Mouse (Mus musculus) MEL (cell line): ENCODE data around the gene Arhgef7. TPM values are rescaled to one million over a fixed set of nuclear protein-coding genes. Genes with fewer than 3 reads are reported as not detected.

ENCODE experiments used
- DNase-seq: peaks from one replicate; pipeline ENCODE4 v3.0.0; 2011; ENCODE audit warnings: low read depth, low spot score
- H3K27ac ChIP-seq: 2 replicates; pipeline ENCODE4 v1.5.1; 2012; ENCODE audit warnings: low read depth, mild to moderate bottlenecking, control low read depth, low read length, moderate library complexity; ENCODE audit not compliant: control insufficient read depth
- H3K27me3 ChIP-seq, 2 experiments: fragments of 150-350 bp in 1 of 2; sonication (generic) in 1 of 2; 2 replicates each; pipeline ENCODE4 v1.6.1; 2012; ENCODE audit warnings: low read length in 2 of 2, mild to moderate bottlenecking in 2 of 2, improper control_type of control experiment in 1 of 2, moderate library complexity in 1 of 2; ENCODE audit not compliant: insufficient read depth in 2 of 2, control insufficient read depth in 1 of 2
- H3K36me3 ChIP-seq, 2 experiments: 2 replicates each; pipeline ENCODE4 v1.6.1; 2012 to 2014; ENCODE audit warnings: low read length in 2 of 2, improper control_type of control experiment in 1 of 2, inconsistent platforms in 1 of 2, mild to moderate bottlenecking in 1 of 2; ENCODE audit not compliant: insufficient read depth in 2 of 2, control insufficient read depth in 1 of 2
- H3K4me1 ChIP-seq, 2 experiments: fragments of 150-350 bp in 1 of 2; sonication (generic) in 1 of 2; 2 replicates each; pipeline ENCODE4 v1.6.1; 2012; ENCODE audit warnings: low read length in 2 of 2, improper control_type of control experiment in 1 of 2, mild to moderate bottlenecking in 1 of 2; ENCODE audit not compliant: insufficient read depth in 2 of 2, control insufficient read depth in 1 of 2
- H3K4me3 ChIP-seq, 2 experiments: fragments of 150-350 bp in 1 of 2; sonication (generic) in 1 of 2; 2 replicates each; pipeline ENCODE4 v1.5.1; 2012; ENCODE audit warnings: low read depth in 2 of 2, low read length in 2 of 2, mild to moderate bottlenecking in 2 of 2, moderate library complexity in 2 of 2, control low read depth in 1 of 2, improper control_type of control experiment in 1 of 2; ENCODE audit not compliant: control insufficient read depth in 1 of 2, insufficient read depth in 1 of 2
- H3K79me2 ChIP-seq: 2 replicates; pipeline ENCODE4 v1.6.1; 2012; ENCODE audit warnings: mild to moderate bottlenecking, low read length, moderate library complexity; ENCODE audit not compliant: control insufficient read depth, poor library complexity, insufficient read depth
- H3K9ac ChIP-seq: 2 replicates; pipeline ENCODE4 v1.6.1; 2012; ENCODE audit warnings: low read depth, mild to moderate bottlenecking, control low read depth, low read length, moderate library complexity; ENCODE audit not compliant: control insufficient read depth, poor library complexity, severe bottlenecking
- H3K9me3 ChIP-seq: fragments of 150-350 bp; sonication (generic); replicated peaks from 2 replicates; pipeline ENCODE4 v1.6.1; 2012; ENCODE audit warnings: mild to moderate bottlenecking, low read length, improper control_type of control experiment, moderate library complexity; ENCODE audit not compliant: insufficient read depth
- ELF1 ChIP-seq: IDR thresholded peaks from 2 replicates; pipeline ENCODE4 v1.6.1; 2014; ENCODE audit warnings: low read depth, mild to moderate bottlenecking, inconsistent platforms, low read length, improper control_type of control experiment, moderate library complexity
- EP300 ChIP-seq, 2 experiments: IDR thresholded peaks; 2 replicates each; pipeline ENCODE4 v1.6.1; 2011; ENCODE audit warnings: improper control_type of control experiment in 2 of 2, low read length in 2 of 2, low read depth in 1 of 2, mild to moderate bottlenecking in 1 of 2
- ETS1 ChIP-seq: IDR thresholded peaks from 2 replicates; pipeline ENCODE4 v1.6.1; 2012; ENCODE audit warnings: low read depth, mild to moderate bottlenecking, inconsistent platforms, low read length, improper control_type of control experiment, moderate library complexity
- GATA1 ChIP-seq: IDR thresholded peaks from 2 replicates; pipeline ENCODE4 v1.6.1; 2011; ENCODE audit warnings: low read depth, low read length, improper control_type of control experiment
- JUND ChIP-seq: IDR thresholded peaks from 2 replicates; pipeline ENCODE4 v1.6.1; 2011; ENCODE audit warnings: low read depth, mild to moderate bottlenecking, improper control_type of control experiment, low read length
- KAT2A ChIP-seq: conservative IDR thresholded peaks from 2 replicates; pipeline ENCODE4 v1.6.1; 2012; ENCODE audit warnings: low read depth, low read length, improper control_type of control experiment, inconsistent platforms
- MAFK ChIP-seq: IDR thresholded peaks from 2 replicates; pipeline ENCODE4 v1.6.1; 2011; ENCODE audit warnings: low read depth, mild to moderate bottlenecking, low read length, improper control_type of control experiment, borderline replicate concordance
- MAX ChIP-seq: IDR thresholded peaks from 2 replicates; pipeline ENCODE4 v1.6.1; 2011; ENCODE audit warnings: low read length, improper control_type of control experiment
- MEF2A ChIP-seq: IDR thresholded peaks from 2 replicates; pipeline ENCODE4 v1.6.1; 2014; ENCODE audit warnings: low read depth, mild to moderate bottlenecking, inconsistent platforms, low read length, improper control_type of control experiment; ENCODE audit not compliant: poor library complexity, insufficient replicate concordance, severe bottlenecking; ENCODE audit errors: extremely low read depth
- MXI1 ChIP-seq: IDR thresholded peaks from 2 replicates; pipeline ENCODE4 v1.6.1; 2011; ENCODE audit warnings: mild to moderate bottlenecking, low read depth, low read length, improper control_type of control experiment
- TAL1 ChIP-seq: IDR thresholded peaks from 2 replicates; pipeline ENCODE4 v1.6.1; 2012; ENCODE audit warnings: mild to moderate bottlenecking, inconsistent platforms, low read length, moderate library complexity, mixed read lengths
- TCF12 ChIP-seq: IDR thresholded peaks from 2 replicates; pipeline ENCODE4 v1.6.1; 2014; ENCODE audit warnings: low read depth, mild to moderate bottlenecking, inconsistent platforms, low read length, improper control_type of control experiment, moderate library complexity
- USF1 ChIP-seq: IDR thresholded peaks from 2 replicates; pipeline ENCODE4 v1.6.1; 2014; ENCODE audit warnings: low read depth, mild to moderate bottlenecking, inconsistent platforms, low read length, improper control_type of control experiment, moderate library complexity
- ZKSCAN1 ChIP-seq: IDR thresholded peaks from 2 replicates; pipeline ENCODE4 v1.6.1; 2012; ENCODE audit warnings: low read depth, mild to moderate bottlenecking, inconsistent platforms, low read length, improper control_type of control experiment, moderate library complexity
- ZNF384 ChIP-seq: IDR thresholded peaks from 2 replicates; pipeline ENCODE4 v1.6.1; 2012; ENCODE audit warnings: low read depth, mild to moderate bottlenecking, inconsistent platforms, low read length, improper control_type of control experiment
- polyA plus RNA-seq, 2 experiments: library from polyadenylated mRNA; stranded (reverse) in 1 of 2; unstranded in 1 of 2; fragments of >175 nt in 1 of 2; fragments of >200 nt in 1 of 2; gene quantifications; 2 replicates each; pipeline versions ENCODE4 v1.2.1 to v1.2.4; 2012; ENCODE audit warnings: low replicate concordance in 2 of 2, low read depth in 1 of 2; ENCODE audit not compliant: insufficient read length in 2 of 2, insufficient read depth in 1 of 2, missing spikeins in 1 of 2
- total RNA-seq: library from RNA; depleted of rRNA; stranded (reverse); fragments of 300-350 nt; gene quantifications from 2 replicates; pipeline ENCODE4 v1.2.3, GENCODE M21; 2012

Gene Arhgef7
- total and polyA plus RNA-seq, 3 experiments, result 21.0 to 36.8 TPM; not detected in 1

- H3K4me1 ChIP-seq, result peaks cover 0 to 8% of the 10 kb centered on the region in 2 experiments; a peak in 1 of 4 replicates
- no peaks in the 10 kb centered on the region for H3K9me3 ChIP-seq
- H3K9ac ChIP-seq, result no peak overlapping the region
- DNase-seq, result peak; percentile 56
- no peak overlapping the region for H3K4me3 ChIP-seq
- no peaks in the 10 kb centered on the region for H3K79me2 ChIP-seq
- H3K27me3 ChIP-seq, result no peaks in the 10 kb centered on the region
- peak overlapping the region; percentile 40; the same call in 1 of the 2 replicates for H3K27ac ChIP-seq
- H3K36me3 ChIP-seq, result peaks cover 0 to 2% of the 10 kb centered on the region in 2 experiments; a peak in 1 of 4 replicates
- TF ChIP-seq USF1, result no peak
- peak; percentile 38; the same call in 1 of the 2 replicates for TF ChIP-seq MXI1
- peak; percentile 83 for TF ChIP-seq ZNF384
- TF ChIP-seq TAL1, result peak; percentile 34; the same call in 1 of the 2 replicates
- peak; percentile 50; the same call in 1 of the 2 replicates for TF ChIP-seq GATA1
- TF ChIP-seq EP300 (IDR thresholded peaks at IDR 0.05; ENCODE audit: low read depth in 1 of 2, low read length in 2 of 2), result peak; percentile 54 to 69
- peak; percentile 53 for TF ChIP-seq TCF12
- no peak for TF ChIP-seq JUND
These were observed 104.4 kb downstream of the Arhgef7 start for GRCm38 (mm10) chr8:11831939-11832338.

- peaks cover 0 to 2% of the 10 kb centered on the region in 2 experiments; a peak in 1 of 4 replicates for H3K36me3 ChIP-seq
These were observed 105.6 kb downstream of the Arhgef7 start for GRCm38 (mm10) chr8:11833157-11833556.

GRCm38 (mm10) chr8:11834200-11834599 lies 106.7 kb downstream of the Arhgef7 start:
- peaks cover 0 to 8% of the 10 kb centered on the region in 2 experiments; a peak in 1 of 4 replicates for H3K4me1 ChIP-seq
- H3K9me3 ChIP-seq, result no peaks in the 10 kb centered on the region
- no peak overlapping the region for H3K9ac ChIP-seq
- H3K4me3 ChIP-seq, result no peak overlapping the region
- no peak overlapping the region for H3K27ac ChIP-seq
- no peaks in the 10 kb centered on the region for H3K27me3 ChIP-seq
- TF ChIP-seq ELF1 (no peak), MAX (no peak), ETS1 (no peak), KAT2A (no peak), MAFK (no peak), USF1 (no peak), ZKSCAN1 (no peak), MEF2A (no peak)
- TF ChIP-seq, all 39 proteins: peak for 0
- no peaks in the 10 kb centered on the region for H3K79me2 ChIP-seq
- DNase-seq, result no peak
- peaks cover 0 to 2% of the 10 kb centered on the region in 2 experiments; a peak in 1 of 4 replicates for H3K36me3 ChIP-seq

More at GRCm38 (mm10) chr8:11833157-11833556, 105.6 kb downstream of the Arhgef7 start:
- H3K4me1 ChIP-seq, result peaks cover 0 to 8% of the 10 kb centered on the region in 2 experiments; a peak in 1 of 4 replicates
- no peak for TF ChIP-seq EP300 (IDR thresholded peaks at IDR 0.05; ENCODE audit: low read depth in 1 of 2, low read length in 2 of 2)
- no peak overlapping the region for H3K9ac ChIP-seq
- H3K9me3 ChIP-seq, result no peaks in the 10 kb centered on the region
- no peaks in the 10 kb centered on the region for H3K27me3 ChIP-seq
- H3K27ac ChIP-seq, result no peak overlapping the region
- no peaks in the 10 kb centered on the region for H3K79me2 ChIP-seq
- no peak for DNase-seq
- no peak overlapping the region for H3K4me3 ChIP-seq
